Mouse (Mus musculus): ENCODE data around the gene Ccdc116.

DNA sequence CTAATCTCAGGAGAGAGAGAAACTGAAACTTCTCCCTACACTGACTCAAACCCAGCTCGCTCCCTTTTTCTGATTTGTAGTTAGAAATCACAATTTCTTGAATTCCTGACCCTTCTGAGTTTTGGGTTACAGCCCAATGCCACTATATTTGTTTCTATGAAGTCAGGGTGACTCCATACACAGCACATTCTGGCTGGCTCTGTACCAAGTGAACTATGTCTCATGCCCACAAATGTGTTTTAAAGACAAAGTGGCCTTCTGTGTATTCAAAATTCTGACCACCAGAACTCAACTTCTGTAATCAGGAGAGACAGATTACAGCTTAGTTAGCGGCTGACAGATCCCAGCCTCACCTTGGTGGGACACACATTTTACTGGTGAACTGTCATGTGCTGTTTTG, 7.3 kb upstream of the Ccdc116 start:
- TF ChIP-seq CTCF (IDR thresholded peaks at IDR 0.05; ENCODE audit: control insufficient read depth, insufficient read depth, insufficient replicate concordance, low read depth, low read length) (no peak), POLR2A (IDR thresholded peaks at IDR 0.05; ENCODE audit: control insufficient read depth, low read depth, low read length) (no peak)
